Mouse (Mus musculus) telencephalon, adult 2 months (tissue): ENCODE results near the gene Phldb2.

Experiments used
- DNase-seq: peaks from one replicate; pipeline ENCODE4 v3.0.0-alpha.2; 2011; ENCODE audit warnings: low read depth, low spot score

The Phldb2 gene

GRCm38 (mm10) chr16:45841806-45842205 is 111.6 kb downstream of the Phldb2 start:
- DNase-seq: no peak

- no peak for DNase-seq
Observed at GRCm38 (mm10) chr16:45841016-45841415, 112.4 kb downstream of the Phldb2 start.

- DNase-seq: no peak
Observed at GRCm38 (mm10) chr16:45837541-45838342, 115.7 kb downstream of the Phldb2 start.

GRCm38 (mm10) chr16:45832747-45833108 is 120.7 kb downstream of the Phldb2 start:
- no peak for DNase-seq

- DNase-seq: no peak
Observed at GRCm38 (mm10) chr16:45832061-45832746, 121.2 kb downstream of the Phldb2 start.

GRCm38 (mm10) chr16:45831094-45831872 is 122.1 kb downstream of the Phldb2 start:
- DNase-seq: no peak

GRCm38 (mm10) chr16:45830096-45830866 is 123.1 kb downstream of the Phldb2 start:
- DNase-seq: no peak

GRCm38 (mm10) chr16:45825309-45825708 is 128.1 kb downstream of the Phldb2 start:
- DNase-seq: no peak

- DNase-seq: no peak
Observed at GRCm38 (mm10) chr16:45824025-45824424, 129.4 kb downstream of the Phldb2 start.

- no peak for DNase-seq
Observed at GRCm38 (mm10) chr16:45819911-45820310, 133.5 kb downstream of the Phldb2 start.

GRCm38 (mm10) chr16:45817795-45818194 is 135.6 kb downstream of the Phldb2 start:
- DNase-seq: no peak

GRCm38 (mm10) chr16:45816670-45817069 is 136.7 kb downstream of the Phldb2 start:
- DNase-seq: peak; percentile 33

GRCm38 (mm10) chr16:45814611-45815010 is 138.8 kb downstream of the Phldb2 start:
- no peak for DNase-seq

- no peak for DNase-seq
Observed at GRCm38 (mm10) chr16:45811788-45812187, 141.6 kb downstream of the Phldb2 start.

GRCm38 (mm10) chr16:45810829-45811326 is 142.5 kb downstream of the Phldb2 start:
- DNase-seq: peak; percentile 74

- DNase-seq: no peak
Observed at GRCm38 (mm10) chr16:45810155-45810554, 143.2 kb downstream of the Phldb2 start.

- DNase-seq: no peak
Observed at GRCm38 (mm10) chr16:45804708-45805107, 148.7 kb downstream of the Phldb2 start.

- no peak for DNase-seq
Observed at GRCm38 (mm10) chr16:45800406-45800805, 153.0 kb downstream of the Phldb2 start.

- DNase-seq: no peak
Observed at GRCm38 (mm10) chr16:45799150-45799549, 154.2 kb downstream of the Phldb2 start.

GRCm38 (mm10) chr16:45798591-45798990 is 154.8 kb downstream of the Phldb2 start:
- no peak for DNase-seq

- no peak for DNase-seq
Observed at GRCm38 (mm10) chr16:45796815-45797214, 156.6 kb downstream of the Phldb2 start.
